Comparison of ENCODE assay signal across 8 mouse cellular contexts in the genomic region with DNA sequence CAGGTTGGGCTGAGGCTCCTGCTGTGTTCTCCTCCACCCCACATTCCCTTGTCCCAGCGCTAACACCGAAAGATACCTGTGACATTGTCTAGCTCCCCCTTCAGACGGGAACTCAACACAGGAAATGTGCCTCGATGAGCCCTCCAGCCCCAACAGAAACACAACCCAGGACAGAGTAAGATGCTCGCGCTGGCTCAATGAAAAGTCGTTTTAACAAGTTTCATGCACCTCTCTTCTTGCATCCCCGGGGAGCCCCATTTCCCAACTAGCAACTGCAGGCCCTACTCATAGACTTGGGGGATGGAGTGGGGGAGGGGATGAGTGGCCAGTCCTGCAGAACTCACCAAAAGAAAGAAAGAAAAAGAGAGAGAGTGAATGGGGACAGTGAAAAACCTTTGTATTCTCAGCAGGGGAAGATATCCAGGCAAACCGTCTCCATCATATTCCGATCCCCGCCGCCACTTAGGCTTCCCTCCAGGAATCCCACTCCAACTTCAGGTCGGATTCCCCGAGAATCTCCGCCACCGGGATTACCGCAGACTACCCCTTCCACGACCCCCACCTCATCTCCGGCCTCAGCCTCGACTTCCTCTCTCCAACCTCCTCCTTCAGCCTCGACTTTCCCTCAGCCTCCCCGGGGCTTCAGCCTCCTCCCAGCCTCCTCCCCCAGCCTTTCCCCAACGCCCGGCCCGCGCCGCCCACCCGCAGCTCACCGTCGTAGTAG. TPM values are rescaled to one million over a fixed set of nuclear protein-coding genes. Genes with fewer than 3 reads are reported as not detected.
DNase-seq lines count a peak whose midpoint lies in the region; ATAC-seq and TF ChIP-seq lines count a peak whose summit lies in the region.

No protein-coding gene starts in this region.

- intact Hi-C loops in gastrocnemius, adult 2 months (cut with DNase I) = loop anchor here (2.0 kb wide), 1 partner anchor 67 kb away; no protein-coding TSS in a partner anchor
- intact Hi-C loops in gastrocnemius, postnatal 14 days (cut with DNase I; ENCODE audit: low total_unique reads) = loop anchor here (10.0 kb wide), 1 partner anchor 73 kb away; the partner anchor contains the start of genes Dcdc2b and Iqcc

- in situ Hi-C loops in Patski (cut with MboI; ENCODE audit: low pct_unique_long_range_greater_than_20kb) = loop anchor here (5.0 kb wide), 1 partner anchor 45 kb away; no protein-coding TSS in a partner anchor

- CTCF ChIA-PET in Patski (lab: Charles Lee) = interaction anchor here (1.0 to 1.4 kb wide), 3 partner anchors 9 to 66 kb away, joined by 3 to 4 read pairs (median 3); no protein-coding TSS in a partner anchor

- H3K27ac ChIP-seq in gastrocnemius, adult 2 months = peak overlapping the region; percentile 91
- peak overlapping the region; percentile 62 for H3K27ac ChIP-seq in hindbrain, embryonic 11.5 days (ENCODE audit: low read depth, low read length)
- H3K27ac ChIP-seq in liver, embryonic 11.5 days (ENCODE audit: low read depth, low read length) = peak overlapping the region; percentile 82
- peak overlapping the region; percentile 77 for H3K27ac ChIP-seq in neural tube, embryonic 15.5 days (replicated peaks)

- peak overlapping the region; percentile 71 for H3K4me2 ChIP-seq in hindbrain, embryonic 11.5 days (replicated peaks; ENCODE audit: low read depth, low read length)
- peak overlapping the region; percentile 76 for H3K4me2 ChIP-seq in liver, embryonic 11.5 days
- H3K4me2 ChIP-seq in neural tube, embryonic 15.5 days = peak overlapping the region; percentile 83

- H3K27me3 ChIP-seq in Patski = no peaks in the 10 kb centered on the region
- no peaks in the 10 kb centered on the region for H3K27me3 ChIP-seq in hindbrain, embryonic 11.5 days (ENCODE audit: control insufficient read depth, insufficient read depth, low read length)
- no peaks in the 10 kb centered on the region for H3K27me3 ChIP-seq in liver, embryonic 11.5 days (replicated peaks; ENCODE audit: control insufficient read depth, insufficient read depth, low read length)
- no peaks in the 10 kb centered on the region for H3K27me3 ChIP-seq in neural tube, embryonic 15.5 days (replicated peaks)

- H3K36me3 ChIP-seq in hindbrain, embryonic 11.5 days (ENCODE audit: control insufficient read depth, insufficient read depth, low read length) = no peaks in the 10 kb centered on the region
- peaks cover 9% of the 10 kb centered on the region; the same call in 1 of the 2 replicates for H3K36me3 ChIP-seq in liver, embryonic 11.5 days (ENCODE audit: control insufficient read depth, insufficient read depth, low read length)
- no peaks in the 10 kb centered on the region; the same call in 1 of the 2 replicates for H3K36me3 ChIP-seq in neural tube, embryonic 15.5 days

- DNase-seq in gastrocnemius, adult 2 months = no peak
- no peak for DNase-seq in gastrocnemius, postnatal 14 days
- DNase-seq in Patski (ENCODE audit: low read depth, low spot score) = no peak
- peak; percentile 40 for DNase-seq in embryo, embryonic 11 days
- DNase-seq in hindbrain, embryonic 11.5 days (ENCODE audit: low spot score) = peak; percentile 49
- DNase-seq in liver, embryonic 11.5 days (ENCODE audit: low spot score) = peak; percentile 45

- peak overlapping the region; percentile 93 for H3K4me3 ChIP-seq in gastrocnemius, adult 2 months
- peak overlapping the region; percentile 90 for H3K4me3 ChIP-seq in hindbrain, embryonic 11.5 days (ENCODE audit: low read depth, low read length)
- peak overlapping the region; percentile 94 for H3K4me3 ChIP-seq in liver, embryonic 11.5 days (ENCODE audit: low read depth, low read length)
- H3K4me3 ChIP-seq in neural tube, embryonic 15.5 days (replicated peaks) = peak overlapping the region; percentile 79

- H3K9ac ChIP-seq in hindbrain, embryonic 11.5 days (ENCODE audit: low read depth, low read length) = peak overlapping the region; percentile 91
- H3K9ac ChIP-seq in liver, embryonic 11.5 days (ENCODE audit: low read depth, low read length) = peak overlapping the region; percentile 95
- peak overlapping the region; percentile 73 for H3K9ac ChIP-seq in neural tube, embryonic 15.5 days (replicated peaks)

- POLR2A ChIA-PET in Patski (lab: Charles Lee) = interaction anchor here (1.0 to 1.2 kb wide), 2 partner anchors 13 to 35 kb away, joined by 3 to 4 read pairs; no protein-coding TSS in a partner anchor

- ATAC-seq in Patski = peak; percentile 10
- ATAC-seq in hindbrain, embryonic 11.5 days (ENCODE audit: low FRiP score) = peak; percentile 75
- no peak for ATAC-seq in liver, embryonic 11.5 days (replicated peaks; ENCODE audit: low FRiP score)
- ATAC-seq in neural tube, embryonic 15.5 days (ENCODE audit: low FRiP score) = peak; percentile 25
- ATAC-seq in monocyte, adult 5-6 weeks (replicated peaks; ENCODE audit: insufficient number of reproducible peaks, low FRiP score, low TSS enrichment, poor library complexity, severe bottlenecking) = no peak

- no peaks in the 10 kb centered on the region; the same call in none of the 2 replicates for H3K4me1 ChIP-seq in hindbrain, embryonic 11.5 days (replicated peaks; ENCODE audit: control insufficient read depth, insufficient read depth, low read length)
- H3K4me1 ChIP-seq in liver, embryonic 11.5 days (replicated peaks; ENCODE audit: control insufficient read depth, insufficient read depth, low read length) = peaks cover 13% of the 10 kb centered on the region
- H3K4me1 ChIP-seq in neural tube, embryonic 15.5 days = peaks cover 19% of the 10 kb centered on the region

- under 1% methylated on average over 30 of the region's 30 CpGs for WGBS in hindbrain, embryonic 11.5 days
- under 1% methylated on average over 30 of the region's 30 CpGs for WGBS in liver, embryonic 11.5 days
- WGBS in neural tube, embryonic 15.5 days = under 1% methylated on average over 29 of the region's 30 CpGs

- peak; percentile 0; the same call in 1 of the 2 replicates for TF ChIP-seq CTCF in gastrocnemius, adult 2 months (IDR thresholded peaks at IDR 0.05)
- peak; percentile 56 for TF ChIP-seq CTCF in Patski (IDR thresholded peaks at IDR 0.05)

- no peaks in the 10 kb centered on the region for H3K9me3 ChIP-seq in hindbrain, embryonic 11.5 days (ENCODE audit: control insufficient read depth, low read length)
- no peaks in the 10 kb centered on the region for H3K9me3 ChIP-seq in liver, embryonic 11.5 days (ENCODE audit: control insufficient read depth, low read length)
- no peaks in the 10 kb centered on the region for H3K9me3 ChIP-seq in neural tube, embryonic 15.5 days (replicated peaks)

RNA-seq across cellular contexts. Expression of gene Hdac1, which starts 0.5 kb away (rescaled TPM):
- 10 to 100 TPM in 1 of 2 experiments, 1 to 10 TPM in 1; 9.1 to 10.6 TPM for total RNA-seq in gastrocnemius, adult 2 months (2021)
- total RNA-seq in gastrocnemius, postnatal 14 days (2021) = 10 to 100 TPM; 14.9 to 16.9 TPM
- 59.7 TPM for polyA plus RNA-seq in Patski (2021)
- polyA plus RNA-seq in hindbrain, embryonic 11.5 days (2014; fragmentation: Nextera tagmentation; extraction: Ambion mirVana) = 206 and 220 TPM in 2 replicates
- polyA plus RNA-seq in liver, embryonic 11.5 days (2014; fragmentation: Nextera tagmentation; extraction: Ambion mirVana) = 215 and 223 TPM in 2 replicates
- 77.8 and 119 TPM in 2 replicates for polyA plus RNA-seq in neural tube, embryonic 15.5 days (2015; fragmentation: Nextera tagmentation; extraction: Ambion mirVana)
- 62.9 to 100 TPM (median 82.2 TPM) in 3 replicates for total RNA-seq in monocyte, adult 5-6 weeks (2017)

RNA-seq across cellular contexts. Expression of gene Marcksl1, which starts 28.6 kb away (rescaled TPM):
- total RNA-seq in gastrocnemius, adult 2 months (2021) = 1 to 10 TPM in 1 of 2 experiments, under 1 TPM in 1; 0.69 to 1.1 TPM
- total RNA-seq in gastrocnemius, postnatal 14 days (2021) = 10 to 100 TPM in 1 of 2 experiments, 1 to 10 TPM in 1; 9.2 to 14.4 TPM
- polyA plus RNA-seq in Patski (2021) = 115 TPM
- 1,707 and 1,864 TPM in 2 replicates for polyA plus RNA-seq in hindbrain, embryonic 11.5 days (2014; fragmentation: Nextera tagmentation; extraction: Ambion mirVana)
- 388 and 395 TPM in 2 replicates for polyA plus RNA-seq in liver, embryonic 11.5 days (2014; fragmentation: Nextera tagmentation; extraction: Ambion mirVana)
- polyA plus RNA-seq in neural tube, embryonic 15.5 days (2015; fragmentation: Nextera tagmentation; extraction: Ambion mirVana) = 1,442 and 1,675 TPM in 2 replicates
- total RNA-seq in monocyte, adult 5-6 weeks (2017) = 11.7 to 14.4 TPM (median 14.4 TPM) in 3 replicates

RNA-seq across cellular contexts. Expression of gene Lck, which starts 31.4 kb away (rescaled TPM):
- not detected for total RNA-seq in gastrocnemius, adult 2 months (2021)
- total RNA-seq in gastrocnemius, postnatal 14 days (2021) = under 1 TPM; 0.37 to 0.44 TPM
- polyA plus RNA-seq in Patski (2021) = 0.12 TPM
- 5.6 and 5.8 TPM in 2 replicates for polyA plus RNA-seq in hindbrain, embryonic 11.5 days (2014; fragmentation: Nextera tagmentation; extraction: Ambion mirVana)
- polyA plus RNA-seq in liver, embryonic 11.5 days (2014; fragmentation: Nextera tagmentation; extraction: Ambion mirVana) = 5.5 and 6.0 TPM in 2 replicates
- 11.2 and 99.1 TPM in 2 replicates for polyA plus RNA-seq in neural tube, embryonic 15.5 days (2015; fragmentation: Nextera tagmentation; extraction: Ambion mirVana)
- total RNA-seq in monocyte, adult 5-6 weeks (2017) = 122 to 412 TPM (median 167 TPM) in 3 replicates

RNA-seq across cellular contexts. Expression of gene Fam167b, which starts 36.3 kb away (rescaled TPM):
- not detected for total RNA-seq in gastrocnemius, adult 2 months (2021)
- total RNA-seq in gastrocnemius, postnatal 14 days (2021) = under 1 TPM; 0.62 to 0.66 TPM
- not detected for polyA plus RNA-seq in Patski (2021)
- 1.0 and 1.6 TPM in 2 replicates for polyA plus RNA-seq in hindbrain, embryonic 11.5 days (2014; fragmentation: Nextera tagmentation; extraction: Ambion mirVana)
- 9.2 and 9.3 TPM in 2 replicates for polyA plus RNA-seq in liver, embryonic 11.5 days (2014; fragmentation: Nextera tagmentation; extraction: Ambion mirVana)
- 1.3 TPM in 1 of 2 replicates, not detected in the other for polyA plus RNA-seq in neural tube, embryonic 15.5 days (2015; fragmentation: Nextera tagmentation; extraction: Ambion mirVana)
- total RNA-seq in monocyte, adult 5-6 weeks (2017) = not detected in 3 replicates

RNA-seq across cellular contexts. Expression of gene Fam229a, which starts 51.0 kb away (rescaled TPM):
- not detected for total RNA-seq in gastrocnemius, adult 2 months (2021)
- total RNA-seq in gastrocnemius, postnatal 14 days (2021) = not detected
- polyA plus RNA-seq in Patski (2021) = not detected
- not detected in 2 replicates for polyA plus RNA-seq in hindbrain, embryonic 11.5 days (2014; fragmentation: Nextera tagmentation; extraction: Ambion mirVana)
- polyA plus RNA-seq in liver, embryonic 11.5 days (2014; fragmentation: Nextera tagmentation; extraction: Ambion mirVana) = not detected in 2 replicates
- polyA plus RNA-seq in neural tube, embryonic 15.5 days (2015; fragmentation: Nextera tagmentation; extraction: Ambion mirVana) = 0.38 and 0.93 TPM in 2 replicates
- not detected in 3 replicates for total RNA-seq in monocyte, adult 5-6 weeks (2017)

Comparison
In these comparisons a context has a peak if more than half of its experiments do, and no peak if none do; other contexts are left out.
1. DNase-seq: peak in embryo, embryonic 11 days (single experiment), hindbrain, embryonic 11.5 days (single experiment) and liver, embryonic 11.5 days (single experiment); none in gastrocnemius, adult 2 months (single experiment), gastrocnemius, postnatal 14 days (single experiment) and Patski (single experiment).
2. ATAC-seq: peak in Patski (single experiment), hindbrain, embryonic 11.5 days (single experiment) and neural tube, embryonic 15.5 days (single experiment); none in liver, embryonic 11.5 days (single experiment) and monocyte, adult 5-6 weeks (single experiment).
3. Peak in every context shown above with its lines, with median percentiles within 50 percentile points of each other: H3K27ac ChIP-seq, H3K4me3 ChIP-seq, H3K4me2 ChIP-seq and H3K9ac ChIP-seq.